23 mouse cellular contexts compared by ENCODE assay signal in genomic region chr1:56933821-56934220, GRCm38 (mm10). TPM values are rescaled to one million over a fixed set of nuclear protein-coding genes. Genes with fewer than 3 reads are reported as not detected.
DNase-seq lines count a peak whose midpoint lies in the region; TF ChIP-seq lines count a peak whose summit lies in the region.
"Had no signal": no experiment of that assay in that cellular context is flagged by ENCODE, and none has a peak within 500 bp of the region (broad histone marks: within the 10 kb centered on the region; RNA-seq: fewer than 3 reads in every experiment).

No protein-coding gene starts in this region.

- H3K4me1 ChIP-seq in embryonic facial prominence, embryonic 10.5 days = peaks cover 6% of the 10 kb centered on the region; the same call in 1 of the 2 replicates
- H3K4me1 ChIP-seq: hindbrain, embryonic 13.5 days had no signal

- TF ChIP-seq CTCF in left cerebral cortex, adult 2 months (IDR thresholded peaks at IDR 0.05) = no peak

- intact Hi-C loops in left cerebral cortex, adult 2 months (cut with DNase I) = no loop called here
- intact Hi-C loops in left cerebral cortex, postnatal 4 days (cut with DNase I) = no loop called here

- no peak overlapping the region for H3K4me3 ChIP-seq in left cerebral cortex, adult 2 months
- no peak overlapping the region for H3K4me3 ChIP-seq in embryonic facial prominence, embryonic 10.5 days
- H3K4me3 ChIP-seq: forebrain, embryonic 10.5 days; forebrain, embryonic 13.5 days; hindbrain, embryonic 10.5 days; hindbrain, embryonic 13.5 days had no signal

- no peaks in the 10 kb centered on the region for H3K27me3 ChIP-seq in embryonic facial prominence, embryonic 10.5 days (replicated peaks; ENCODE audit: low read depth, poor library complexity, severe bottlenecking)
- H3K27me3 ChIP-seq: forebrain, embryonic 13.5 days; hindbrain, embryonic 13.5 days had no signal

- WGBS in embryonic facial prominence, embryonic 10.5 days = 66% methylated on average over 9 of the region's 9 CpGs

- no peaks in the 10 kb centered on the region for H3K9me3 ChIP-seq in embryonic facial prominence, embryonic 10.5 days
- H3K9me3 ChIP-seq: forebrain, embryonic 10.5 days; forebrain, embryonic 13.5 days; hindbrain, embryonic 10.5 days; hindbrain, embryonic 13.5 days had no signal

- H3K36me3 ChIP-seq in embryonic facial prominence, embryonic 10.5 days (replicated peaks) = peaks cover 7% of the 10 kb centered on the region; the same call in 1 of the 2 replicates
- H3K36me3 ChIP-seq: forebrain, embryonic 10.5 days; hindbrain, embryonic 10.5 days; hindbrain, embryonic 13.5 days had no signal

- peak overlapping the region; percentile 30; the same call in 1 of the 2 replicates for H3K27ac ChIP-seq in left cerebral cortex, adult 2 months
- no peak overlapping the region for H3K27ac ChIP-seq in embryonic facial prominence, embryonic 10.5 days (replicated peaks)
- H3K27ac ChIP-seq: forebrain, embryonic 10.5 days; forebrain, embryonic 13.5 days; hindbrain, embryonic 10.5 days; hindbrain, embryonic 13.5 days had no signal

- no peak for DNase-seq in left cerebral cortex, adult 2 months (ENCODE audit: extremely low spot score in 1 of 2, low spot score in 2 of 2)
- DNase-seq in left cerebral cortex, adult 9 months (ENCODE audit: low spot score in 2 of 2) = no peak
- DNase-seq in embryo, embryonic 11 days = peak; percentile 53
- peak; percentile 14 for DNase-seq in embryonic facial prominence, embryonic 10.5 days (ENCODE audit: low spot score)
- peak; percentile 2 for DNase-seq in hindlimb bud, embryonic 11.5 days (ENCODE audit: extremely low spot score, low read depth, low spot score)
- no peak for DNase-seq in frontal cortex, postnatal 36 days (ENCODE audit: low spot score in 2 of 2)
- no peak for DNase-seq in left cerebral cortex, postnatal 4 days
- no peak for DNase-seq in urinary bladder, postnatal 14 days (ENCODE audit: low spot score)
- DNase-seq: adrenal gland, adult 8-10 months; adrenal gland, postnatal 25 days; cerebellum, adult 11-12 months; cerebellum, adult 8-10 months; cerebellum, postnatal 10 days; cerebellum, postnatal 36 days; forebrain, postnatal 0 days; gastrocnemius, postnatal 10 days; gastrocnemius, postnatal 36 days; heart, postnatal 36 days had no signal

RNA-seq across cellular contexts. Expression of gene Satb2, which starts 44.6 kb away (rescaled TPM):
- 10 to 100 TPM; 80.2 to 91.0 TPM for total RNA-seq in left cerebral cortex, adult 2 months (2021)
- polyA plus RNA-seq in embryonic facial prominence, embryonic 10.5 days (2016; fragmentation: Nextera tagmentation; extraction: Ambion mirVana) = 9.0 and 11.3 TPM in 2 replicates
- 100 to 1,000 TPM; 265 to 341 TPM for total RNA-seq in left cerebral cortex, postnatal 4 days (2021)
- polyA plus RNA-seq: inflammation-experienced regulatory T-cells, adult 6 months had no signal

Comparison
In these comparisons a context has a peak if more than half of its experiments do, and no peak if none do; other contexts are left out.
1. DNase-seq: peak in embryo, embryonic 11 days (single experiment), embryonic facial prominence, embryonic 10.5 days (single experiment) and hindlimb bud, embryonic 11.5 days (single experiment); none in left cerebral cortex, adult 2 months (0 of 2), left cerebral cortex, adult 9 months (0 of 2), frontal cortex, postnatal 36 days (0 of 2), left cerebral cortex, postnatal 4 days (single experiment) and urinary bladder, postnatal 14 days (single experiment).